Mouse (Mus musculus): ENCODE results near the gene Fchsd2. TPM values are rescaled to one million over a fixed set of nuclear protein-coding genes. Genes with fewer than 3 reads are reported as not detected.

The Fchsd2 gene
- total and polyA plus RNA-seq, 3 experiments = 9.7 to 31.3 (median 14.9) TPM

- Histone ChIP-seq H3K4me1 (ENCODE audit: insufficient read depth, low read depth, low read length) (peaks cover 23% of the 10 kb centered on the region), H3K4me3 (ENCODE audit: low read depth, low read length) (no peak overlapping the region), H3K9me3 (replicated peaks) (0 out of 2 replicates have a peak, but pooled peaks cover 2% of the 10 kb centered on the region), H3K27me3 (ENCODE audit: insufficient read depth, low read length) (peaks cover 19% of the 10 kb centered on the region), H3K36me3 (replicated peaks) (no peaks in the 10 kb centered on the region)
- ATAC-seq (ENCODE audit: extremely low read depth, insufficient number of reproducible peaks, low FRiP score, poor library complexity, severe bottlenecking) = no peak
- TF ChIP-seq POLR2AphosphoS5 (IDR thresholded peaks at IDR 0.05; ENCODE audit: insufficient replicate concordance, low read depth, low read length) (no peak), CTCF (IDR thresholded peaks at IDR 0.05; ENCODE audit: low read depth, low read length) (no peak), GATA1 (IDR thresholded peaks at IDR 0.05; ENCODE audit: borderline replicate concordance, low read length) (no peak)
- DNase-seq (ENCODE audit: low spot score) = no peak
Measured at GRCm38 (mm10) chr7:101084816-101085456, 7.7 kb upstream of the Fchsd2 start.

GRCm38 (mm10) chr7:101085779-101086178 is 6.9 kb upstream of the Fchsd2 start:
- no peak for DNase-seq (ENCODE audit: low spot score)
- no peak for TF ChIP-seq POLR2AphosphoS5 (IDR thresholded peaks at IDR 0.05; ENCODE audit: insufficient replicate concordance, low read depth, low read length)

GRCm38 (mm10) chr7:101088687-101089086 is 4.0 kb upstream of the Fchsd2 start:
- no peak overlapping the region for H3K4me3 ChIP-seq (ENCODE audit: low read depth, low read length)
- ATAC-seq (ENCODE audit: extremely low read depth, insufficient number of reproducible peaks, low FRiP score, poor library complexity, severe bottlenecking) (no peak), DNase-seq (ENCODE audit: low spot score) (no peak)
- no peaks in the 10 kb centered on the region for H3K36me3 ChIP-seq (replicated peaks)
- H3K4me1 ChIP-seq (ENCODE audit: insufficient read depth, low read depth, low read length) = peaks cover 46% of the 10 kb centered on the region
- no peak for TF ChIP-seq GATA1 (IDR thresholded peaks at IDR 0.05; ENCODE audit: borderline replicate concordance, low read length)
- no peak for TF ChIP-seq POLR2AphosphoS5 (IDR thresholded peaks at IDR 0.05; ENCODE audit: insufficient replicate concordance, low read depth, low read length)
- no peak for TF ChIP-seq TAL1 (conservative IDR thresholded peaks at IDR 0.05; ENCODE audit: low read depth, low read length)
- TF ChIP-seq GATA2 (IDR thresholded peaks at IDR 0.05; ENCODE audit: borderline replicate concordance, low read depth, low read length) = no peak
- TF ChIP-seq CTCF (IDR thresholded peaks at IDR 0.05; ENCODE audit: low read depth, low read length) = no peak
- H3K27me3 ChIP-seq (ENCODE audit: insufficient read depth, low read length) = peaks cover 35% of the 10 kb centered on the region
- no peaks in the 10 kb centered on the region for H3K9me3 ChIP-seq (replicated peaks)

More at GRCm38 (mm10) chr7:101085779-101086178, 6.9 kb upstream of the Fchsd2 start:
- Histone ChIP-seq H3K4me3 (ENCODE audit: low read depth, low read length) (no peak overlapping the region), H3K4me1 (ENCODE audit: insufficient read depth, low read depth, low read length) (peaks cover 31% of the 10 kb centered on the region), H3K9me3 (replicated peaks) (0 out of 2 replicates have a peak, but pooled peaks cover 2% of the 10 kb centered on the region), H3K27me3 (ENCODE audit: insufficient read depth, low read length) (peaks cover 23% of the 10 kb centered on the region), H3K36me3 (replicated peaks) (no peaks in the 10 kb centered on the region)
- ATAC-seq (ENCODE audit: extremely low read depth, insufficient number of reproducible peaks, low FRiP score, poor library complexity, severe bottlenecking) = no peak

DNA sequence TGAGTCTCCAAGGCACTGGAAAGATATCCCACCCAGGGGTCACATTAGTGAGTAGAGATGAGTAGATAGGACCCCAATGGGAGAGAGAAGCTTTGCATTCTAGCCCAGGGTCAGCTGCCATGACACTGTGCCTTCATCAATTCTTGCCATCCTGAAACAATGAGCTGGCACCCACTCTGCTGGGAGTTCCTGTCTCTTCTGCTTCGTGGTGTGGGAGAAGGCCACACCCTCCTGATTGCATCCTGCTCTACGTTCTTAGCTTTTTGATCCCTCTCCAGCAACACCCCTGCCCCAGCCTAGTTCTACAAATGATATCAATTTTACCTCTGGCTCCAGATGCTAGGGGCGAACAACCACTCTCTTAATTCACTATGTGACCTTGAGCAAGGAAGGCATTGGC is 3.4 kb upstream of the Fchsd2 start:
- Histone ChIP-seq H3K4me1 (ENCODE audit: insufficient read depth, low read depth, low read length) (peaks cover 46% of the 10 kb centered on the region), H3K36me3 (replicated peaks) (no peaks in the 10 kb centered on the region), H3K9me3 (replicated peaks) (no peaks in the 10 kb centered on the region), H3K27me3 (ENCODE audit: insufficient read depth, low read length) (peaks cover 38% of the 10 kb centered on the region), H3K4me3 (ENCODE audit: low read depth, low read length) (no peak overlapping the region)
- no peak for ATAC-seq (ENCODE audit: extremely low read depth, insufficient number of reproducible peaks, low FRiP score, poor library complexity, severe bottlenecking)
- TF ChIP-seq GATA2 (IDR thresholded peaks at IDR 0.05; ENCODE audit: borderline replicate concordance, low read depth, low read length) = no peak
- no peak for TF ChIP-seq GATA1 (IDR thresholded peaks at IDR 0.05; ENCODE audit: borderline replicate concordance, low read length)
- no peak for TF ChIP-seq CTCF (IDR thresholded peaks at IDR 0.05; ENCODE audit: low read depth, low read length)
- no peak for TF ChIP-seq TAL1 (conservative IDR thresholded peaks at IDR 0.05; ENCODE audit: low read depth, low read length)
- TF ChIP-seq POLR2AphosphoS5 (IDR thresholded peaks at IDR 0.05; ENCODE audit: insufficient replicate concordance, low read depth, low read length) = no peak
- no peak for DNase-seq (ENCODE audit: low spot score)

GRCm38 (mm10) chr7:101093231-101093630 is 568 bp downstream of the Fchsd2 start:
- H3K36me3 ChIP-seq (replicated peaks) = no peaks in the 10 kb centered on the region
- no peaks in the 10 kb centered on the region for H3K9me3 ChIP-seq (replicated peaks)
- TF ChIP-seq POLR2AphosphoS5 (IDR thresholded peaks at IDR 0.05; ENCODE audit: insufficient replicate concordance, low read depth, low read length) = no peak
- TF ChIP-seq CTCF (IDR thresholded peaks at IDR 0.05; ENCODE audit: low read depth, low read length) = no peak
- no peak for TF ChIP-seq GATA2 (IDR thresholded peaks at IDR 0.05; ENCODE audit: borderline replicate concordance, low read depth, low read length)
- no peak for TF ChIP-seq GATA1 (IDR thresholded peaks at IDR 0.05; ENCODE audit: borderline replicate concordance, low read length)
- TF ChIP-seq TAL1 (conservative IDR thresholded peaks at IDR 0.05; ENCODE audit: low read depth, low read length) = no peak
- ATAC-seq (ENCODE audit: extremely low read depth, insufficient number of reproducible peaks, low FRiP score, poor library complexity, severe bottlenecking) (no peak), DNase-seq (ENCODE audit: low spot score) (no peak)
- H3K4me3 ChIP-seq (ENCODE audit: low read depth, low read length) = no peak overlapping the region
- peaks cover 36% of the 10 kb centered on the region for H3K27me3 ChIP-seq (ENCODE audit: insufficient read depth, low read length)
- H3K4me1 ChIP-seq (ENCODE audit: insufficient read depth, low read depth, low read length) = peaks cover 52% of the 10 kb centered on the region

DNA sequence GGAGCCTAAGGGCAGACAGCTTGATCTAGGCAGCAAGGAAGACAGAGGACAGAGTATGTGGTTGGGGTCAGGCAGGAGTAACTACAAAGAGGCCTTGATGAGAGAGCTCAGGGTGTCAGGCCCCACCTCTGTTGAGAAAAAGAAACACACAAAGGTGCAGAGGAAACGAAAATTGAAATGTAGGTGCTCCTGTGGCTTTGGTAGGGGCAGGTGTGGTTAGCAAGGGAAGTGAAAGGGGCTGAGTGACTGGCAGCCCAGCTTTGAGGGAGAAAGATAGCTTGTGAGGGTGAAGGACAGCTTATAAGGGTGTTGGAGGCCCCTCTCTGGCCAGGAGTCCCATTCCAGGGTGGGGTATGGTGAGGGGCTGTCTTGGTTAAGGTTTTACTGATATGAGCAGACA is 2.1 kb downstream of the Fchsd2 start:
- TF ChIP-seq GATA2 (IDR thresholded peaks at IDR 0.05; ENCODE audit: borderline replicate concordance, low read depth, low read length) (no peak), TAL1 (conservative IDR thresholded peaks at IDR 0.05; ENCODE audit: low read depth, low read length) (no peak), POLR2AphosphoS5 (IDR thresholded peaks at IDR 0.05; ENCODE audit: insufficient replicate concordance, low read depth, low read length) (no peak), GATA1 (IDR thresholded peaks at IDR 0.05; ENCODE audit: borderline replicate concordance, low read length) (no peak), CTCF (IDR thresholded peaks at IDR 0.05; ENCODE audit: low read depth, low read length) (no peak)
- peaks cover 32% of the 10 kb centered on the region for H3K27me3 ChIP-seq (ENCODE audit: insufficient read depth, low read length)
- ATAC-seq (ENCODE audit: extremely low read depth, insufficient number of reproducible peaks, low FRiP score, poor library complexity, severe bottlenecking) (no peak), DNase-seq (ENCODE audit: low spot score) (no peak)
- H3K36me3 ChIP-seq (replicated peaks) = no peaks in the 10 kb centered on the region
- H3K9me3 ChIP-seq (replicated peaks) = no peaks in the 10 kb centered on the region
- H3K4me3 ChIP-seq (ENCODE audit: low read depth, low read length) = no peak overlapping the region
- peaks cover 44% of the 10 kb centered on the region for H3K4me1 ChIP-seq (ENCODE audit: insufficient read depth, low read depth, low read length)

Data from G1E (cell line).